Mouse (Mus musculus): ENCODE measurements at regions not wholly inside any gene's neighbourhood (a gene's known extent, or its start where the extent isn't known, plus 50 kb on each side); places are given as distances from the start of the nearest gene placed in this dataset.

DNA sequence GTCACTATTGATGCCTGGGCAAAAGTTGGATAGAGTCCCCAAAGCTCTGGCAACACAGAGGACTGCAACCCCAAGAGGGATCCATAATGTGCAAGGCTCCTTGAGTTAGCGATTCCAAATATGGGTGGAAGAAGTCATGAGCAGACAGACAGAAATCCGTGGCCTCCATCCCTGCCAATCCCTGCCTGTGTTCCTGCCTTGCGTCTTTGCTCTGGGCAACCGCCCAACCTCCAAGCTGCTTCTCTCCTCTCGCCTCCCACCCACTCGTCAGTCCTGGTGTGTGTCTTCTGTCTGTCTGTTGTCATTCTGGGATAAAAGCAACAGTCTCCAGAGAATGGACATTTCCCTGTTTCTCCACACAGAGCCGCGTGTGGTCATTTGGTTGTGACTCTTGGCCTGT lies 117.7 kb downstream of the Ackr3 start:
- Histone ChIP-seq H3K27me3 (ENCODE audit: control insufficient read depth, insufficient read depth, low read length) (no peaks in the 10 kb centered on the region), H3K4me2 (ENCODE audit: low read depth, severe bottlenecking) (no peak overlapping the region), H3K36me3 (ENCODE audit: control insufficient read depth, insufficient read depth, low read length) (no peaks in the 10 kb centered on the region), H3K9me3 (ENCODE audit: control insufficient read depth, low read length) (no peaks in the 10 kb centered on the region), H3K9ac (ENCODE audit: low read length) (no peak overlapping the region), H3K4me3 (ENCODE audit: low read depth, low read length) (no peak overlapping the region), H3K4me1 (ENCODE audit: control insufficient read depth, insufficient read depth, low read length) (0 out of 2 replicates have a peak, but pooled peaks cover 2% of the 10 kb centered on the region), H3K27ac (replicated peaks; ENCODE audit: low read depth, low read length) (no peak overlapping the region)
- DNase-seq (ENCODE audit: low spot score) (no peak), ATAC-seq (ENCODE audit: insufficient number of reproducible peaks, low FRiP score, low TSS enrichment, low read depth) (no peak)
- 94% methylated on average over 8 of the region's 8 CpGs for WGBS

DNA sequence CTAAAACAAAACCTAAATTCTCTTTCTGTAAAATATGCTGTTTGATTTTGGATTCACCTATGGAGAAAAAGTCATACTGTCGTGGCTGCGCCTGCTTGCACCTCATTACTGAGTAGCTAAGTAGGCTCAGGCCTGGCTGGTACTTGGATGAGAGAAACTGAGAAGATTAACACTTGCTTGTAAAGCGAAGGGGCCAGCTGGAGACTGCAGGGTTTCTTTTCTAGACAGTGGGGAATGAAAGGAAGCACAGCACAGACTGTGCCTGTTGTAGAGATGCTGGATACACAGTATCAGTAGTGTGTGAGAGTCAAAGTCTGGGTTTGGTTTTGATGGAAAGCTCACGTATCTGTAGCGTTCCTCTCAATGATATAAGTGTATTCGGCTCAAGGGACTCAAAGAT lies 123.5 kb downstream of the Ackr3 start:
- Histone ChIP-seq H3K9ac (ENCODE audit: low read length) (no peak overlapping the region), H3K36me3 (ENCODE audit: control insufficient read depth, insufficient read depth, low read length) (no peaks in the 10 kb centered on the region), H3K4me1 (ENCODE audit: control insufficient read depth, insufficient read depth, low read length) (peaks cover 3% of the 10 kb centered on the region; the same call in 1 of the 2 replicates), H3K9me3 (ENCODE audit: control insufficient read depth, low read length) (no peaks in the 10 kb centered on the region), H3K27me3 (ENCODE audit: control insufficient read depth, insufficient read depth, low read length) (no peaks in the 10 kb centered on the region), H3K4me3 (ENCODE audit: low read depth, low read length) (no peak overlapping the region), H3K27ac (replicated peaks; ENCODE audit: low read depth, low read length) (no peak overlapping the region), H3K4me2 (ENCODE audit: low read depth, severe bottlenecking) (no peak overlapping the region)
- 49% methylated on average over 6 of the region's 6 CpGs for WGBS
- peak; percentile 43 for DNase-seq (ENCODE audit: low spot score)
- no peak for ATAC-seq (ENCODE audit: insufficient number of reproducible peaks, low FRiP score, low TSS enrichment, low read depth)

DNA sequence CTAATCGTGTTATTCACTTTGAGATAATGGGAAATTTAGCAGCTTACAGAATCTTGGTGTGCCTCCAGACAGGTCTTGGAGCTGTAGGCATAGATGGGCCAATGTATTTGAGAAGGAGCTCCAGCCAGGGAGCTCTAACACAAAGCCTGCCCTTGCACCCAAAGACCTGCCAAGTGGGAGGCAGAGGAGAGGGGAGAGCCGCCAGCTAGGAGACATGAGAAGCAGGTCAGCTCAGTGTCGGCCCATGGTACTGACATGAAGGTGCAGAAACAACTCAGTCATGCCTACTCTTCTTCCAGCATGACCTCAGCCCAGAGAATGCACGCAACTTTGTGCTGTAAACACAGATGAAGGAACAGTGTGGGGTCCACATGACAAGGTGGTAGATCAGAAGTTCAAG lies 128.8 kb downstream of the Ackr3 start:
- DNase-seq (ENCODE audit: low spot score) (no peak), ATAC-seq (ENCODE audit: insufficient number of reproducible peaks, low FRiP score, low TSS enrichment, low read depth) (no peak)
- no peaks in the 10 kb centered on the region for H3K36me3 ChIP-seq (ENCODE audit: control insufficient read depth, insufficient read depth, low read length)
- H3K9me3 ChIP-seq (ENCODE audit: control insufficient read depth, low read length), result no peaks in the 10 kb centered on the region
- H3K27ac ChIP-seq (replicated peaks; ENCODE audit: low read depth, low read length), result no peak overlapping the region
- peaks cover 18% of the 10 kb centered on the region for H3K4me1 ChIP-seq (ENCODE audit: control insufficient read depth, insufficient read depth, low read length)
- H3K9ac ChIP-seq (ENCODE audit: low read length), result no peak overlapping the region
- no peak overlapping the region for H3K4me3 ChIP-seq (ENCODE audit: low read depth, low read length)
- H3K27me3 ChIP-seq (ENCODE audit: control insufficient read depth, insufficient read depth, low read length), result peaks cover 3% of the 10 kb centered on the region; the same call in 1 of the 2 replicates
- 86% methylated on average over 4 of the region's 4 CpGs for WGBS
- no peak overlapping the region for H3K4me2 ChIP-seq (ENCODE audit: low read depth, severe bottlenecking)

DNA sequence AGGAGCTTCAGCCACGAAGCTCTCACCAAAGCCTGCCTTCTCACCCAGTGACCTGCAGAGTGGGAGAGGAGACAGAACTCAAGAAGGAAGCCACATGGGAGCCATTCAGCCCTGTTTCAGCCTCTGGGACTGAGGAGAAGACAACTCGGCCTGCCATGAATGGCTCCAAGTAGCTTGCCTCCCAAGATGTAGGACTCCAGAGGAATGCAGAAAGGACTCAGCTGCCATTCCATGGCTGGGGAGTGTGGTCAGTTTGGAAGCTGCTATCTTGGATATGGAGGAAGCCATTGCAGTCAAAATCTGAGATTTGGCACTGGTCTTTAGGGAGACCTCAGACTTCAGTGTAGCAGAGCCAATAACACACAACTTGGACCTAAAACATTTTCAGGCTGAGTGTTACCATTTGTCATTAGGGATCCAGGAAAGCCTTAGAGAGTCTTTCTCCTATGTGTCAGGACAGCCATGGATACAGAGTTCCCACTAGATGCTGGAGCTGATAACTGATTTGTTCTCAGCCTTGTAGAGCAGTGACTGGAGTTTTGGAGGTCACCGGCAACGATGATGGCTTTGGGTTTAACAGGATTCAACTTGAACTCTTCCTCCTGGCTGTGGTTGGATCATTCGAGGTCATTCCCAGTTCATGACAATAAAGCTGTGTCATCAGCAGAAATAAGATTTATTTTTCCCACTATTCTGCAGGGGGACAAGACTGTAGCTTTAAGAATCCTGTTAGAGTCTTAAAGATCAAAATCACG lies 130.1 kb downstream of the Ackr3 start:
- H3K9ac ChIP-seq (ENCODE audit: low read length), result no peak overlapping the region
- H3K4me3 ChIP-seq (ENCODE audit: low read depth, low read length), result no peak overlapping the region
- WGBS, result 78% methylated on average over 6 of the region's 6 CpGs
- H3K36me3 ChIP-seq (ENCODE audit: control insufficient read depth, insufficient read depth, low read length), result no peaks in the 10 kb centered on the region
- DNase-seq (ENCODE audit: low spot score) (no peak), ATAC-seq (ENCODE audit: insufficient number of reproducible peaks, low FRiP score, low TSS enrichment, low read depth) (no peak)
- peaks cover 3% of the 10 kb centered on the region; the same call in 1 of the 2 replicates for H3K27me3 ChIP-seq (ENCODE audit: control insufficient read depth, insufficient read depth, low read length)
- peaks cover 25% of the 10 kb centered on the region for H3K4me1 ChIP-seq (ENCODE audit: control insufficient read depth, insufficient read depth, low read length)
- H3K4me2 ChIP-seq (ENCODE audit: low read depth, severe bottlenecking), result no peak overlapping the region
- no peak overlapping the region for H3K27ac ChIP-seq (replicated peaks; ENCODE audit: low read depth, low read length)
- no peaks in the 10 kb centered on the region for H3K9me3 ChIP-seq (ENCODE audit: control insufficient read depth, low read length)

DNA sequence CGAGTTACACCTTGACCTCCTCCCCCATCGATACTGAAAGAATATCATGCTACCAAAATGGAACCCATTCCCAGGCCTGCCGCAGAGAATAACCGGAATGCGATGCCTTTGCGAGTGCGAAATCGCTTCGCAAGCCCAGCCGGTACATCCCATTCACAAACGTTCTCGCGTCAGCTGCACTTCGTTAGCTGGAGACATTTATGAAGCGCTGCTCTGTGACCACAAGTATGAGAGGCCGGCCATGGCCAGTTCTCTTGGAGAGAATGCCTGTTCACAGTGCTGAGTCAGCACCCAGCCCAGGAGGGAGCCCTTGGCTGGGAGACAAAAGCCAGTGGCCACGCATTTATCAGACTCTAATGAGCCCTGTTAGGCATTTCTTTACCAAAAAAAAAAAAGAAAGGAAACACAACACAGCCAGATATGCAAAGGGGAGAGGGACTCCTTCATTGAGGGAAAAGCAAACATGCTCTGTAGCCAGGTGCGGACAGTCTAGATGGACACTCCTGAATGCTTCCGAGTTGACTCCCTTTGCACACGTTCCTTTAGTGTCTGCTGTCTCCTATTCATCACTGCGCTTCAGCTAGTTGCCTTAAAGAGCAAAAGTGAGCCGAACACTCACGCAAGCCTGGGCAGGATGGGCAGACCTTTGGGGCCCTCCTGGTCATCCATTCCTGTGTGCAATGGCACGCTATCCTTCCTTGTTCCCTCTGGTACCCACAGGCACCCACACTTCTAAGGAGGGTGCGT lies 131.4 kb downstream of the Ackr3 start:
- no peak overlapping the region for H3K9ac ChIP-seq (ENCODE audit: low read length)

GRCm38 (mm10) chr1:90337876-90338316 lies 134.1 kb downstream of the Ackr3 start:
- WGBS, result 29% methylated on average over 12 of the region's 12 CpGs
- Histone ChIP-seq H3K27ac (replicated peaks; ENCODE audit: low read depth, low read length) (no peak overlapping the region), H3K4me3 (ENCODE audit: low read depth, low read length) (no peak overlapping the region), H3K9ac (ENCODE audit: low read length) (no peak overlapping the region), H3K4me2 (ENCODE audit: low read depth, severe bottlenecking) (no peak overlapping the region), H3K36me3 (ENCODE audit: control insufficient read depth, insufficient read depth, low read length) (no peaks in the 10 kb centered on the region), H3K4me1 (ENCODE audit: control insufficient read depth, insufficient read depth, low read length) (peaks cover 25% of the 10 kb centered on the region), H3K9me3 (ENCODE audit: control insufficient read depth, low read length) (no peaks in the 10 kb centered on the region), H3K27me3 (ENCODE audit: control insufficient read depth, insufficient read depth, low read length) (peaks cover 3% of the 10 kb centered on the region; the same call in 1 of the 2 replicates)
- DNase-seq (ENCODE audit: low spot score), result peak; percentile 56
- ATAC-seq (ENCODE audit: insufficient number of reproducible peaks, low FRiP score, low TSS enrichment, low read depth), result no peak

More for the DNA sequence above, 131.4 kb downstream of the Ackr3 start:
- Histone ChIP-seq H3K4me1 (ENCODE audit: control insufficient read depth, insufficient read depth, low read length) (peaks cover 25% of the 10 kb centered on the region), H3K27me3 (ENCODE audit: control insufficient read depth, insufficient read depth, low read length) (peaks cover 3% of the 10 kb centered on the region; the same call in 1 of the 2 replicates), H3K36me3 (ENCODE audit: control insufficient read depth, insufficient read depth, low read length) (no peaks in the 10 kb centered on the region), H3K9me3 (ENCODE audit: control insufficient read depth, low read length) (no peaks in the 10 kb centered on the region), H3K4me2 (ENCODE audit: low read depth, severe bottlenecking) (peak overlapping the region; percentile 7; the same call in 1 of the 2 replicates), H3K4me3 (ENCODE audit: low read depth, low read length) (no peak overlapping the region), H3K27ac (replicated peaks; ENCODE audit: low read depth, low read length) (no peak overlapping the region)
- DNase-seq (ENCODE audit: low spot score) (peak; percentile 80), ATAC-seq (ENCODE audit: insufficient number of reproducible peaks, low FRiP score, low TSS enrichment, low read depth) (peak; percentile 73; the same call in 1 of the 2 replicates)
- WGBS, result 36% methylated on average over 25 of the region's 25 CpGs

GRCm38 (mm10) chr1:90342346-90342745 lies 138.6 kb downstream of the Ackr3 start:
- Histone ChIP-seq H3K4me2 (ENCODE audit: low read depth, severe bottlenecking) (no peak overlapping the region), H3K4me3 (ENCODE audit: low read depth, low read length) (no peak overlapping the region), H3K27ac (replicated peaks; ENCODE audit: low read depth, low read length) (no peak overlapping the region), H3K9me3 (ENCODE audit: control insufficient read depth, low read length) (no peaks in the 10 kb centered on the region), H3K36me3 (ENCODE audit: control insufficient read depth, insufficient read depth, low read length) (no peaks in the 10 kb centered on the region), H3K4me1 (ENCODE audit: control insufficient read depth, insufficient read depth, low read length) (peaks cover 11% of the 10 kb centered on the region), H3K9ac (ENCODE audit: low read length) (no peak overlapping the region), H3K27me3 (ENCODE audit: control insufficient read depth, insufficient read depth, low read length) (no peaks in the 10 kb centered on the region)
- ATAC-seq (ENCODE audit: insufficient number of reproducible peaks, low FRiP score, low TSS enrichment, low read depth) (no peak), DNase-seq (ENCODE audit: low spot score) (no peak)
- 51% methylated on average over 1 of the region's 1 CpGs for WGBS

DNA sequence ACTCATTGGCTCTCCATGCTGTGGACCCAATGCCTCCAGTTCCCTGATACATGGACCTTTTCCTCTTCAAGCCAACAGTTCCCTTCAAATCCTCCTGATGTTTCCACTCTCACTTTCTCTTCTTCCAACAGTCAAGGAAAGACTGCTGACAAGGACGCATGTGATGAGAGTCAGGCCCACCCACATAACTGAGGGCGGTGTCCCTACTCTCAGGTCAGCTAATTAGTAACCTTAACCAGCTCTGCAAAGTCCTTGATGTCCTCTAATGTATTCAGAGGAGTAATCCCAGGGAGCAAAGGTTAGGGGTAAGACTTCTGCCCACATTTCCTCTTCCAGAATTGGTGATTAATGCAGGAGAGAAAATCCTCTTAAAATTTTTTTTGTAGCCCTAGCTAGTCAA lies 139.7 kb downstream of the Ackr3 start:
- H3K4me1 ChIP-seq (ENCODE audit: control insufficient read depth, insufficient read depth, low read length), result peaks cover under 1% of the 10 kb centered on the region; the same call in 1 of the 2 replicates
- no peak overlapping the region for H3K9ac ChIP-seq (ENCODE audit: low read length)
- no peak overlapping the region for H3K27ac ChIP-seq (replicated peaks; ENCODE audit: low read depth, low read length)
- H3K36me3 ChIP-seq (ENCODE audit: control insufficient read depth, insufficient read depth, low read length), result no peaks in the 10 kb centered on the region
- no peaks in the 10 kb centered on the region for H3K27me3 ChIP-seq (ENCODE audit: control insufficient read depth, insufficient read depth, low read length)
- H3K4me2 ChIP-seq (ENCODE audit: low read depth, severe bottlenecking), result no peak overlapping the region
- no peak overlapping the region for H3K4me3 ChIP-seq (ENCODE audit: low read depth, low read length)
- no peaks in the 10 kb centered on the region for H3K9me3 ChIP-seq (ENCODE audit: control insufficient read depth, low read length)
- DNase-seq (ENCODE audit: low spot score) (no peak), ATAC-seq (ENCODE audit: insufficient number of reproducible peaks, low FRiP score, low TSS enrichment, low read depth) (no peak)
- WGBS, result 25% methylated on average over 2 of the region's 2 CpGs
